Mouse (Mus musculus) hindbrain, embryonic 15.5 days (tissue): ENCODE measurements around the gene Arhgap22. TPM values are rescaled to one million over a fixed set of nuclear protein-coding genes. Genes with fewer than 3 reads are reported as not detected.

Experiments
- ATAC-seq: fragments of 200-750 bp; cut with Nextera tagmentation; 2 replicates; pipeline ENCODE4 v1.8.0; 2017; ENCODE audit warnings: low read depth, moderate number of reproducible peaks, moderate TSS enrichment; ENCODE audit not compliant: low FRiP score
- H3K27ac ChIP-seq: fragments of 300-500 bp; sonication (generic); replicated peaks from 2 replicates; pipeline ENCODE4 v1.5.1; 2015; ENCODE audit warnings: mild to moderate bottlenecking, inconsistent platforms
- H3K27me3 ChIP-seq: fragments of 300-500 bp; sonication (generic); 2 replicates; pipeline ENCODE4 v1.6.1; 2015; ENCODE audit warnings: control low read depth, inconsistent platforms
- H3K36me3 ChIP-seq: fragments of 300-500 bp; sonication (generic); 2 replicates; pipeline ENCODE4 v1.6.1; 2015; ENCODE audit warnings: control low read depth, inconsistent platforms
- H3K4me1 ChIP-seq: fragments of 300-500 bp; sonication (generic); replicated peaks from 2 replicates; pipeline ENCODE4 v1.6.1; 2015; ENCODE audit warnings: control low read depth, inconsistent platforms
- H3K4me2 ChIP-seq: fragments of 300-500 bp; sonication (generic); 2 replicates; pipeline ENCODE4 v1.6.1; 2015; ENCODE audit warnings: moderate library complexity, mild to moderate bottlenecking, inconsistent platforms
- H3K4me3 ChIP-seq: fragments of 300-500 bp; sonication (generic); 2 replicates; pipeline ENCODE4 v1.5.1; 2015; ENCODE audit warnings: mild to moderate bottlenecking, inconsistent platforms
- H3K9ac ChIP-seq: fragments of 300-500 bp; sonication (generic); 2 replicates; pipeline ENCODE4 v1.6.1; 2015; ENCODE audit warnings: inconsistent platforms
- H3K9me3 ChIP-seq: fragments of 300-500 bp; sonication (generic); 2 replicates; pipeline ENCODE4 v1.6.1; 2016; ENCODE audit warnings: control low read depth, inconsistent platforms
- WGBS: fragments of 180-500 bp; shearing (Covaris S2); methylation state at CpG from one replicate; pipeline ENCODE4 v1.1.7; 2015; 5-methylcytosine and 5-hydroxymethylcytosine counted together
- polyA plus RNA-seq: library from polyadenylated mRNA; unstranded; fragments of >200 nt; fragmentation: Nextera tagmentation; extraction: Ambion mirVana; gene quantifications from 2 replicates; pipeline ENCODE4 v1.2.1, GENCODE M21; 2015

Gene Arhgap22
- polyA plus RNA-seq, 1 experiment from 2014 or later, result 2.6 TPM

DNA sequence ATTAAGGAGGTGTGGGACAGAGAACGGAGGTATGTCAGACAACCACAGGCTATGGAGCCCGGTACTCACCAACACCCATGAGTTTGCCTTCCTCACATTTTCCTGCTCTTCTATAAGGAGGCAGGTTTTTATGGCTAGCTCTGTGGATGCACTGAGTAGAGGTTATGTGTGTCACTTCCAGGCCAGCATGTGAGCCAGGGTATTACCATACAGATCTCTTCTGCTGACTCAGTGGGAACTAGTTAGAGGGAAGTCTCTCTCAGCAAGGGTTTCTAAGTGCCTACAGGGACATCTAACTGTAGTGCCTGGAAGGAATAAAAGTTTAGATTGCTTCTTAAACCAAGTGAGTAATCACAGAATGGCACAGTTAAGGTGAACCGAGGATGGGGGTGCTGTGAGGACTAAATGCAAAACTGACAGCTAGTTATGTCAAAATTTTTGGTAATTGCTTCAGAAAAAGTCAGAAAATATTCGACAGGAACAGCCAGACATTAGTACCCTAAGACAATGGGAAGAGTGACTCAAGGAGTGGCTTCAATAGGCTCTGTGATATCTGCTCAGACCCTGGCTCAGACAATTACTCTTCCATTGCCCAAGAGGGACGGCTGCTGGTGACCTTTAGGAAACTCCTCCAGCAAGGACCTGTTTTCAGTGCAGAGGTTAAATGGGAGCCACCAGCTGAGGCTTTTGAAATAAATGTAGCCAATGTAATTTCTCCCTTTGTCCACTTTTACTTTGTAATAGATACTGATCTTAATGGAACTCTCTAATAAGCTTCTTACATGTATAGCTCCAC lies 184.4 kb downstream of the Arhgap22 start:
- no peak overlapping the region for H3K4me3 ChIP-seq
- WGBS, result 90% methylated on average over 5 of the region's 5 CpGs
- H3K9me3 ChIP-seq, result no peaks in the 10 kb centered on the region
- no peaks in the 10 kb centered on the region for H3K27me3 ChIP-seq
- H3K4me2 ChIP-seq, result no peak overlapping the region
- no peak overlapping the region for H3K27ac ChIP-seq
- no peak for ATAC-seq
- peaks cover 7% of the 10 kb centered on the region for H3K36me3 ChIP-seq
- H3K9ac ChIP-seq, result no peak overlapping the region
- no peaks in the 10 kb centered on the region for H3K4me1 ChIP-seq

DNA sequence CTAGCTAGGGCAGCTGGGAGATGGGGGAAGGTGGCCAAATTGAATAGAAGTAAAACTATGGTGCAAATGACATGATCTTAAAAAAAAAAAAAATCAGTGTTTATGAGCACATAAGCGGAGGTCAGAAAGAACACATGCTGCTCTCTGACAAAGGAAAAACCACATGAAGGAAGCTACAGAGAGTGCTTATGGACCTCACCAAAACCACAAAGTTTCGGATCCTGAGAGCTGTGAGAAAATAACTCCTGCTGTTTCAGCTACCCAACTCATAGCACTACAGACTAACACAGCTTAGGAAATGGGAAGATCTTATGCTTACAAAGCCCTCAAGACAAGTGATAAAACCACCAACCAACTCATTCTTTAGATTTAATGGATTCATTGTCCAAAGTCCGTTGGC lies 186.2 kb downstream of the Arhgap22 start:
- Histone ChIP-seq H3K36me3 (peaks cover 7% of the 10 kb centered on the region), H3K27me3 (no peaks in the 10 kb centered on the region), H3K9me3 (no peaks in the 10 kb centered on the region), H3K4me1 (no peaks in the 10 kb centered on the region), H3K27ac (no peak overlapping the region), H3K9ac (no peak overlapping the region), H3K4me3 (no peak overlapping the region), H3K4me2 (no peak overlapping the region)
- no peak for ATAC-seq
- WGBS, result 85% methylated on average over 3 of the region's 3 CpGs

DNA sequence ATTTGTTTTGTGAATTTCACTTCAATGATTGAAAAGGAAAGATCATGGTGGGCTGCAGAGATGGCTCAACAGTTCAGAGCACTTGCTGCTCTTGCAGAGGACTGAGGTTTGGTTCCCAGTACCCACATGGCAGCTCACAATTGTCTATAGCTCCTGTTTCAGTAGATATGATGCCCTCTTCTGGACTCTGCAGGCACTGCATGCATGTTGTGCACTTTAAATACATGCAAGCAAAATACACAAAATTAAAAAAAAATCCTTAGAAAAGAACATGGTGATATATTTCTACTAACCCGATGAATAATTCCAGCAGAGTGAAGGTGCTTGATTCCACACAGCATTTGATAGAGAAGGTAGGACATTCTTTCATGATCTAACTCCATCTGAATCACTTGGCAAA lies 188.5 kb downstream of the Arhgap22 start:
- ATAC-seq, result no peak

DNA sequence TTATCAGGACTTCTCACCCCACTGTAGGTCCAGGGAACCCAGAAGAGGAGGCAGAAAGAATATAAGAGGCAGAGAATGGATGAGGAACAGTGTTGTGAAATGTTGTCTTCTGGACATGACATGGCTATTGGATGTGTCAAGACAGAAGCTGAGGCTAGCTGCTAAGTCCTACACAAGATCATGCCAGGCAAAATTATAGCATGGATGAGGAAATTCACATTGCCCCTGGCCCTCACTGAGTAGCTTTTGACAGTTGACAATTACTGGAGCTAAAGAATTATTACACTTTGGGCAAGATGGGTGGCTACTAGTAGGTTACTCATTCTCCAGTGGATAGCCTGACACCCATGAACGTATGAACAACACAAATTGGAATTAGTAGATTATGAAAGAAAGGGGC lies 201.9 kb downstream of the Arhgap22 start:
- Histone ChIP-seq H3K27ac (no peak overlapping the region), H3K4me2 (no peak overlapping the region), H3K27me3 (no peaks in the 10 kb centered on the region), H3K4me1 (no peaks in the 10 kb centered on the region), H3K4me3 (no peak overlapping the region), H3K9ac (no peak overlapping the region), H3K9me3 (no peaks in the 10 kb centered on the region), H3K36me3 (no peaks in the 10 kb centered on the region)
- ATAC-seq, result no peak
- WGBS, result 92% methylated on average over 1 of the region's 1 CpGs

More for the DNA sequence above, 188.5 kb downstream of the Arhgap22 start:
- Histone ChIP-seq H3K9me3 (no peaks in the 10 kb centered on the region), H3K4me3 (no peak overlapping the region), H3K4me2 (no peak overlapping the region), H3K27ac (no peak overlapping the region), H3K27me3 (no peaks in the 10 kb centered on the region), H3K36me3 (peaks cover 7% of the 10 kb centered on the region), H3K9ac (no peak overlapping the region), H3K4me1 (no peaks in the 10 kb centered on the region)
- WGBS, result 98% methylated on average over 1 of the region's 1 CpGs

DNA sequence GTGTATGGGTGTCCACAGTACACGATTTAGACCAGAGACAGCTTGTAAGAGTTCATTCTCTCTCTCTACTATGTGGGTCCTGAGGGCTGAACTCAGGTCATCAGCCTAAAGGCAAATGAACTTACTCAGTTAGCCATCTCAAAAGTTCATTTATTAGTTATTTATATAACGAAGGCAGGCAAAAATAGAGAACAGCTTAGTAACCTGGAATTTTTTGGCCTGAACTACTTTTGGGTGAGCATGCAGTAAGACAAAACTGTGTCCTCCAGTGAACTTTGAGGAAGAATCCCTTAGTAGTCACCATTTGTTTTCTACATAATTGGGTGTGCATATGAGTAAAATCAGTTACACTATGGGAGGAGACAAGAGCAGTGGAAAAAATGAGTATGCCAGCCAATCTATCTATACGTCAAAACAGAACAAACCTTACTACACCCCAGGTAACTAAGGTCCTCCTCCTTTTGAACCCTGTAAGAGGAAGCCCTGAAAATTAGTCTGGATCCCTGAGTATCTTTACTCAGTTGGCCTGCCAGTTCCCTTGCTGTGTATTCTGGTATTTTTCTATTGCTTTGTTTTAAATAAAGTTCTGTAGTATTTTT lies 204.6 kb downstream of the Arhgap22 start:
- Histone ChIP-seq H3K9ac (no peak overlapping the region), H3K27me3 (no peaks in the 10 kb centered on the region), H3K27ac (no peak overlapping the region), H3K4me1 (no peaks in the 10 kb centered on the region), H3K36me3 (no peaks in the 10 kb centered on the region), H3K9me3 (no peaks in the 10 kb centered on the region), H3K4me2 (no peak overlapping the region), H3K4me3 (no peak overlapping the region)
- ATAC-seq, result no peak
- WGBS, result 94% methylated on average over 3 of the region's 3 CpGs

Other genes starting within 250 kb of the Arhgap22 start
- 0.13 and 0.53 TPM in 2 replicates for gene Lrrc18, start 222.6 kb upstream of the Arhgap22 start, polyA plus RNA-seq
- gene Wdfy4, start 28.5 kb upstream of the Arhgap22 start, polyA plus RNA-seq, result 0.10 and 0.20 TPM in 2 replicates
- gene Mapk8, start 233.1 kb downstream of the Arhgap22 start, polyA plus RNA-seq, result 30.6 and 33.0 TPM in 2 replicates